Mouse (Mus musculus): ENCODE data around the gene Wfs1. TPM values are rescaled to one million over a fixed set of nuclear protein-coding genes. Genes with fewer than 3 reads are reported as not detected.

Wfs1 gene
- polyA plus RNA-seq (2015; fragmentation: Nextera tagmentation; extraction: Ambion mirVana), result 8.5 and 10.1 TPM in 2 replicates

DNA sequence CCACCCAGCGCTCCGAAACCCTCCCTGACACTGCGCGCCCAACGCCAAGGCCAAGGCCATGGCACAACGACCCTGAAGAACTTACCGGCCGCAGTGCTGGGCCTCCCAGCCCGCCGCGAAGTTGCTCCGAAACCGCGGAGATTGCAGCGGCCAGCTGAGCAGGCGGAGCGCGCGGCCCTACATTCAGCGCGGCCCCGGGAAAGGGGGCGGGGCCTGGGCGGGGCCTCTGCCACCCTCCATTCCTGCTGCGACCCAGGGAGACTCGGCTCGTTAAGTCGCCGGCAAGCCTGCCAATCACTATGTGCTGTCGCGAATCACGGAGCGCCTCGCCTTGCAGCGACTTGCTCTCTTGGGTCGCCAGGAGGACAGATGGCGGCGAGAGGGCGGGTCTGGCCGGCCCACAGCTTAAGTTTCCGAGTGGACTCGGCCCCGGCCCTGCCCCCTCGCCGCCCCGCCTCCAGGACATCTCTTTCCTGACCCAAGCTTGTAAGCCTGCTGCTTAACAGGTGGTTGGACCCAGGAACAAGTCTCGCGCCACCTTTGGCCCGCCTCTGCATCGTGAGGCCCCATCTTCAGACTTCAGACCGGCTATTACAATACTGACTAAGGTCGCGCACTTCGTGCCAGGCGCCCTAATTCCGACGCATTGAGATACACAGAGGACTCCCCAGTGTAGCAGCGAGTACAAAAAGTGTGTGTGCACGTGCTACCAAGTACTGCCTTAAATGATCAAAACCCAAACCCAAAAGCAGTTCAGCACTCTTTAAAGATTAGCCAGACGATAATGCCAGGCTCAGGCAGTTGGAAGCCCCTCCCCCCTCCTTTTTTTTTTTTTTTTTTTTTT lies at the start of gene Wfs1:
Gene Wfs1 (minus strand): TSS at position 425 of the 844 bp plus-strand sequence.
- ATAC-seq (ENCODE audit: borderline replicate concordance, extremely low read depth, low FRiP score, low TSS enrichment), result peak; percentile 97
- H3K4me2 ChIP-seq, result peak within 1 kb of the TSS; percentile 94
- peak within 1 kb of the TSS; percentile 53 for H3K27ac ChIP-seq
- H3K27me3 ChIP-seq, result no peaks in the 10 kb centered on the region
- H3K4me3 ChIP-seq, result peak within 1 kb of the TSS; percentile 77
- H3K9ac ChIP-seq, result peak within 1 kb of the TSS; percentile 71
- WGBS, result under 1% methylated on average over 60 of the region's 60 CpGs
- H3K9me3 ChIP-seq, result no peaks in the 10 kb centered on the region
- peaks cover 11% of the 10 kb centered on the region for H3K4me1 ChIP-seq
- H3K36me3 ChIP-seq, result no peaks in the 10 kb centered on the region

DNA sequence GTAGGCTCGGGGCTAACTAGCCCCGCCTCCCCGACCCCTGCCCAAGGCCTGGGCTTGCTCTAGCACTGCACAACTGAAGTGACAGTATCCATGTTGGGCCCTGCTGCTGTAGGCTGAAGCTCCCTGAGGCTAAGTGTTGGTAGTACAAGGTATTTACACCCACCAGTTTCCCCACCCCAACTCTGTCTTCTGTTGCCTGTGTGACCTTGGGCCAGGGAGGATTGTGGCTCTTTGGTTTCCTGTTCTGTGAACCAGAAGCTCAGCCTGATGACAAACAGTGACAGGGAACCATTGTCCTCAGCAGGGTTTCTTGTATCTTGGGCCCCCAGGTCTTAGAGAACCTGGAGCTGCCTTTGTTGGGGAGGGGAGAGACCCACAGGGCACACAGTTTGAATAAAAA lies 47.9 kb upstream of the Wfs1 start:
- no peak overlapping the region for H3K4me2 ChIP-seq
- 56% methylated on average over 3 of the region's 3 CpGs for WGBS
- no peaks in the 10 kb centered on the region for H3K9me3 ChIP-seq
- no peaks in the 10 kb centered on the region for H3K4me1 ChIP-seq
- H3K27me3 ChIP-seq, result peaks cover 12% of the 10 kb centered on the region; the same call in 1 of the 2 replicates
- no peak overlapping the region for H3K27ac ChIP-seq
- no peak for ATAC-seq (ENCODE audit: borderline replicate concordance, extremely low read depth, low FRiP score, low TSS enrichment)
- H3K9ac ChIP-seq, result no peak overlapping the region
- H3K36me3 ChIP-seq, result no peaks in the 10 kb centered on the region
- no peak overlapping the region for H3K4me3 ChIP-seq

DNA sequence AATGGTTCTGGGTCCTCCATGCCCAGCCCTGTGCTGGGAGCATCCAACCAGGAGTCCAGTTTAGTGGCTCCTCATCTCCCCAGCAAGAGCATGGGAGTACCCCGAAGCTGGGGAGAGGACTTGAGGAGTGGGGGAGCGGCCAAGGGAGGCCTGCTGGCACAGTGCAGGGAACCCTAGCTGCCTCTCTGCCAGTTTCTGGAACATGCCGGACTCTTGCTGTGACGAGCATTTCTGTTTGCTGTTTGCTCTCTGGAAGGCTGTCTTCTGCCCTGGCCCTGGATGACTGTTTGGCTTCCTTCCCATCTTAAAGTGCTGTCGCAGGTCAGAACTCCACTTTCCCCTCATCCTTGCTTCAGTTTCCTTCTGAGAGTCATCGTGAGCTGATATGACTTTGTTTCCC lies 46.9 kb upstream of the Wfs1 start:
- no peaks in the 10 kb centered on the region for H3K4me1 ChIP-seq
- H3K4me3 ChIP-seq, result no peak overlapping the region
- 66% methylated on average over 6 of the region's 6 CpGs for WGBS
- H3K9me3 ChIP-seq, result no peaks in the 10 kb centered on the region
- no peak overlapping the region for H3K9ac ChIP-seq
- no peaks in the 10 kb centered on the region for H3K36me3 ChIP-seq
- peaks cover 17% of the 10 kb centered on the region for H3K27me3 ChIP-seq
- no peak overlapping the region for H3K27ac ChIP-seq
- ATAC-seq (ENCODE audit: borderline replicate concordance, extremely low read depth, low FRiP score, low TSS enrichment), result no peak
- H3K4me2 ChIP-seq, result no peak overlapping the region

DNA sequence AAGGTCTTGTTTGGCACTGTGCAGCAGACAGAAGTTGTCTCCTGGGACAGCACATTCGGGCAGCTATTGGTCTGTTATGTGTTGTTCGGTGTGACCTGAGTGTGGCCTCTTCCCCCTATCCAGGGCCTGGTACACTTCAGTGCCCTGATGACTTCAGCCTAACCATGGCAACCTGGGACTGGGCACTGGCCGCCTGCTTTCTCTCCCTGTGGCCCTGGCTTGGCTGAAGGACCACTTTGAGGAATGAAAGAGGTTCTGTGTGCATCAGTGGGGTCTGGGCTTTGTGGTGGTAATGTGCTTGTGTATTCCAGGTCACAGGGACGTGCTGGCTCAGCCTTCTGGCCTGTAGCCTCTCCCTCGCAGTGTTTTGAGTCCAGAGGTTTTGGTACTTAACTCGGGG lies 46.2 kb upstream of the Wfs1 start:
- no peak for ATAC-seq (ENCODE audit: borderline replicate concordance, extremely low read depth, low FRiP score, low TSS enrichment)

DNA sequence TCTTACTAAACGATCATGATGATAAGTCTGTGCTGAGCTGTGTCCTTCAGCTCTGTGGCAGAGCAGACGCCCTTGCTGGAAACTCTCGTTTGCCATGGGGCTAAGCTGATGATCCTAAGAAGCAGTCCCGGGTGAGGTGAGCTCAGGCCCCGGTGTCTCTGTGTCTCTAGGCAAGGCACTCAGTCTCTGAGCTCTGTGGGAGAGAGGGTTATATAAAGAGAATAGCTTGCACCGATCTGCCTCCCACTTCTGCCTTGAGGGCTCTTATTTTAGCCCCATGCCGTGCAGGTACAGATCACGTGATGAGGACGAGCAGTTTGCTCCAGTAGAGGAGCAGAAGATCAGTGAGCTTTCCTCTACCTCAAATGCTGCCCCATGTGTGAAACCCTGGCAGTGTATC lies 41.7 kb upstream of the Wfs1 start:
- Histone ChIP-seq H3K27me3 (peaks cover 55% of the 10 kb centered on the region), H3K27ac (no peak overlapping the region), H3K4me2 (no peak overlapping the region), H3K4me3 (no peak overlapping the region), H3K4me1 (peaks cover 8% of the 10 kb centered on the region), H3K9ac (no peak overlapping the region), H3K36me3 (no peaks in the 10 kb centered on the region), H3K9me3 (no peaks in the 10 kb centered on the region)
- WGBS, result 46% methylated on average over 9 of the region's 9 CpGs
- ATAC-seq (ENCODE audit: borderline replicate concordance, extremely low read depth, low FRiP score, low TSS enrichment), result no peak

More for the DNA sequence above, 46.2 kb upstream of the Wfs1 start:
- H3K27ac ChIP-seq, result no peak overlapping the region
- H3K9me3 ChIP-seq, result no peaks in the 10 kb centered on the region
- peaks cover 21% of the 10 kb centered on the region for H3K27me3 ChIP-seq
- H3K4me1 ChIP-seq, result no peaks in the 10 kb centered on the region
- 69% methylated on average over 6 of the region's 6 CpGs for WGBS
- no peak overlapping the region for H3K4me2 ChIP-seq
- no peak overlapping the region for H3K9ac ChIP-seq
- H3K36me3 ChIP-seq, result no peaks in the 10 kb centered on the region
- H3K4me3 ChIP-seq, result no peak overlapping the region

DNA sequence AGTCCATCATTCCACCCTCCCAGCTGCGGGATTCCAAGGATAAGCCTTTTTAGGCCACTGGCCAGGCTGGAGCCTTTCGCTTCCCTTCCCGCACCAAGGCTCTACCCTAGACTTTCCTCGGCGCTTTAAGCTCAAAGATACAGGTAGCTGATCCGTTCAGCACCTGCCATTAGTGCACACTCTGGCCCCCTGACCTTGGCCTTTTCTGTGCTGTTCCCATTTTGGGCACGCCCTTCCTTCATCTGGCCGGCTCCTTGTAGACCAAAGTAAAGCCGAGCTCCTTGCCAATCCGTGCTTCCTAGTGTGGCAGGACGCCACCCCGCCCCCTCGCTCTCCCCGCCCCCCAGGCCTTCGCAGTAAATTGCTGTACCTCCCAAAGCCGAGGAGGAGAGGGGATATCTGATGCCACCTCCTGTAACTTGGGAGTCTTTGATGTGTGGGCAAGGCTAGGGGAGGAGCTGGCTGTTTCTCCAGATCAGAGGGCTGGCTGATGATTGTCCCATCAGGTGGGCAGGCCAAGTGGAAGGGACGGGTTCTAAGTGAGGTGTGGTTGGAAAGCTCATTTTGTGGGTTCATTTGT lies 40.4 kb upstream of the Wfs1 start:
- 2% methylated on average over 17 of the region's 17 CpGs for WGBS
- no peaks in the 10 kb centered on the region for H3K36me3 ChIP-seq
- H3K4me3 ChIP-seq, result peak overlapping the region; percentile 53
- no peak for ATAC-seq (ENCODE audit: borderline replicate concordance, extremely low read depth, low FRiP score, low TSS enrichment)
- no peak overlapping the region for H3K9ac ChIP-seq
- H3K4me2 ChIP-seq, result peak overlapping the region; percentile 98
- no peak overlapping the region for H3K27ac ChIP-seq
- H3K27me3 ChIP-seq, result peaks cover 58% of the 10 kb centered on the region
- no peaks in the 10 kb centered on the region for H3K9me3 ChIP-seq
- peaks cover 8% of the 10 kb centered on the region for H3K4me1 ChIP-seq

DNA sequence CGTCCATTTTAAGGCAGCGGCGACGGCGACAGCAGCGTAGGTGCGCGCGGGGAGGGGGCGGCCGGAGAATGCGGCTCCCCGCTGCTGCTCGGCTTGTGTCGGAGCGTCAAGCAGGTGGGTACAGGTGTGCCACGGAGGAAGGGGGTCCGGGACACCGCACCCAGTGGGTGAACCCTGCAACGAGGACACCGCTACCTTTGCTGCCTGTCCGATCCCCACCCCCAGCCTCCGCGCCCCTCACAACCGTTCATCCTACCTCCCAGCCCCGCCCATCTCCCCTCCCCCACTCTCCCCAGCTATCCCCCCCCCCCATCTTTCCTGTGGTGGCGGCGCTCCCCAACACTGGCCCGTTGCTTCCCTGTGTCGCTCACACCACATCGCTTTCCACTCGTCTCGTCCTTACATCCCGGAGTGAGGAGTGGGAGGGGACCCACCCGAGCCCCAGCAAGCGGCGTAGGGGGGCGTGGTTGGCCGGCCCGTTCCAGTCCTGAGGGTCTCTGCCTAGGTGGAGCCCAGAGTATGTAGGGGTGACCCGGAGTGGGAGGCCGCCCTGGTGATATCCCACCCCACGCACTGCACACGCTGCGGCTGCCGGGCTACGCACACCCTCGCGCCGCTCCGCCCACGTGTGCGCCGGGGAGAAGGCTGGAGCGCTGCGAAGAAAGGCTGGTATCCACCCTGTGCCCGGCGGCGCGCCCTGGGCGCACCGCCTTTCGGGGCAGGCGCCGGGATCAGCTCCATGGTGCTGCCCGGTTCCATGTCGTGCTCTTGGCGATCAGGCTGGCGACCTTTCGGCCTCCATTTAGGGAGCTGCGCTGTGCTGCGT lies 39.7 kb upstream of the Wfs1 start:
- H3K4me1 ChIP-seq, result peaks cover 8% of the 10 kb centered on the region
- H3K9me3 ChIP-seq, result no peaks in the 10 kb centered on the region
- 1% methylated on average over 71 of the region's 72 CpGs for WGBS
- peaks cover 61% of the 10 kb centered on the region for H3K27me3 ChIP-seq
- H3K4me3 ChIP-seq, result peak overlapping the region; percentile 53
- ATAC-seq (ENCODE audit: borderline replicate concordance, extremely low read depth, low FRiP score, low TSS enrichment), result peak; percentile 60; the same call in 1 of the 2 replicates
- no peaks in the 10 kb centered on the region for H3K36me3 ChIP-seq
- 0 out of 2 replicates have a peak overlapping the region, but pooled peaks have one; percentile 10 for H3K9ac ChIP-seq
- no peak overlapping the region for H3K27ac ChIP-seq
- H3K4me2 ChIP-seq, result peak overlapping the region; percentile 98

DNA sequence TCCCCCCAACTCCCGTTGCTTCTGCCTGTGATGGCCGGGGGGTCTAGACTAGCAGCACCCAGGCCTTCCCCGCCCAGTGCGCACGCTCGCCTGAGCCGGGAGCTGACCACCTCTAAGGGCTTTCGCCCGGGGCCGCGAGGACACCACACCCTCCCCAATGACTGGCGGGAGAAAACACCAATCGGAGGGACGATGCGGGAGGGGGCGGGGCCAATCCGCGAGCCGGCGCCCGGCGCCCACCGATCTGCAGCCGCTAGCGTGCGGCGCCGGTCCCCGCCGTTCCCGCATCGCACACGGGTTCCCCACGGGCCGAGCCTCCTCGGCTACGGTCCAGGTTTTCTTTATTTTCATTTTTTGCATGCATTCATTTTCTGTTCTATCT lies 39.1 kb upstream of the Wfs1 start:
- WGBS, result under 1% methylated on average over 37 of the region's 37 CpGs
- peak overlapping the region; percentile 53 for H3K4me3 ChIP-seq
- peak; percentile 78; the same call in 1 of the 2 replicates for ATAC-seq (ENCODE audit: borderline replicate concordance, extremely low read depth, low FRiP score, low TSS enrichment)

DNA sequence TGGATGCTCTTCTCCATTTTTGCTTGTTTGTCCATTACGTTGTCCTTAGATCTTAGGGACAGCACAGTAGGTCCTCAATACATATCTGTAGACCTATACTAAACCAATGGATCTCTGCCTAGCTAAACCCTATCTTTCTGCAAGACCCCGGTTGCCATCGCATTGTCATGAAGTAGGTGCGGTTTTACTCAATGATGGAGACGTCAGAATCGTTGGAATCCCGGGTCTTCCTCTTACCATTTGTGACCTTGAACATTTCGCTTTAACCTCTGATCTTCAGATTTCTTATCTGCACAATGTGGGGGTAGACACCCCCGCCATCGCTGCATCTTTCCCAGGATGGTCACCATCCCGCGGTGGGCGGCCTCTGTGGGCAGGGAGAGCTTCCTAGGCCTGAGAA lies 38.7 kb upstream of the Wfs1 start:
- H3K4me2 ChIP-seq, result peak overlapping the region; percentile 98
- no peaks in the 10 kb centered on the region for H3K9me3 ChIP-seq
- H3K4me1 ChIP-seq, result peaks cover 8% of the 10 kb centered on the region
- H3K9ac ChIP-seq, result no peak overlapping the region
- H3K4me3 ChIP-seq, result peak overlapping the region; percentile 53
- H3K36me3 ChIP-seq, result no peaks in the 10 kb centered on the region
- no peak for ATAC-seq (ENCODE audit: borderline replicate concordance, extremely low read depth, low FRiP score, low TSS enrichment)
- 13% methylated on average over 13 of the region's 13 CpGs for WGBS
- peaks cover 60% of the 10 kb centered on the region for H3K27me3 ChIP-seq
- no peak overlapping the region for H3K27ac ChIP-seq

More for the DNA sequence above, 39.1 kb upstream of the Wfs1 start:
- Histone ChIP-seq H3K4me1 (peaks cover 8% of the 10 kb centered on the region), H3K27ac (no peak overlapping the region), H3K27me3 (peaks cover 61% of the 10 kb centered on the region), H3K4me2 (peak overlapping the region; percentile 98), H3K9ac (0 out of 2 replicates have a peak overlapping the region, but pooled peaks have one; percentile 10), H3K36me3 (no peaks in the 10 kb centered on the region), H3K9me3 (no peaks in the 10 kb centered on the region)

DNA sequence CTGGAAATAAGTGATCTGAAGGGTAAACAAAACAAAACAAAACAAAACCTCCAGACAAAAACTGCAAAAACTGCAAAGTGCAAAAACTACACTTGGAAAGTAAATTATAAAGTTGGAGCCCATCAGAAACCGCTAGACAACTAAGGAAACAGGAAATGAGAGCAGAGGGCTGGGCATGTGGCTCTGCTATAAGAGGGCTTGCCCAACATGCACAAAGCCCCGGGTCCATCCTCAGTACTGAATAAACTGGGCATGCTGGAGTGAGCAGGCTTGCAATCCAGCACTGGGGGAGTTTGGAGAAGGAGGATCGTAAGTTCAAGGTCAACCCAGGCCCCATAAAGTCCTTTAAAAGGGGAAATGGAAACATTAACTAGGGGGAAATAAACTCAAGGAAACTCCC lies 28.2 kb upstream of the Wfs1 start:
- Histone ChIP-seq H3K4me3 (no peak overlapping the region), H3K4me1 (no peaks in the 10 kb centered on the region), H3K27me3 (no peaks in the 10 kb centered on the region; the same call in 1 of the 2 replicates), H3K9me3 (no peaks in the 10 kb centered on the region), H3K9ac (no peak overlapping the region), H3K4me2 (no peak overlapping the region), H3K36me3 (no peaks in the 10 kb centered on the region), H3K27ac (no peak overlapping the region)
- no peak for ATAC-seq (ENCODE audit: borderline replicate concordance, extremely low read depth, low FRiP score, low TSS enrichment)
- 63% methylated on average over 3 of the region's 3 CpGs for WGBS

DNA sequence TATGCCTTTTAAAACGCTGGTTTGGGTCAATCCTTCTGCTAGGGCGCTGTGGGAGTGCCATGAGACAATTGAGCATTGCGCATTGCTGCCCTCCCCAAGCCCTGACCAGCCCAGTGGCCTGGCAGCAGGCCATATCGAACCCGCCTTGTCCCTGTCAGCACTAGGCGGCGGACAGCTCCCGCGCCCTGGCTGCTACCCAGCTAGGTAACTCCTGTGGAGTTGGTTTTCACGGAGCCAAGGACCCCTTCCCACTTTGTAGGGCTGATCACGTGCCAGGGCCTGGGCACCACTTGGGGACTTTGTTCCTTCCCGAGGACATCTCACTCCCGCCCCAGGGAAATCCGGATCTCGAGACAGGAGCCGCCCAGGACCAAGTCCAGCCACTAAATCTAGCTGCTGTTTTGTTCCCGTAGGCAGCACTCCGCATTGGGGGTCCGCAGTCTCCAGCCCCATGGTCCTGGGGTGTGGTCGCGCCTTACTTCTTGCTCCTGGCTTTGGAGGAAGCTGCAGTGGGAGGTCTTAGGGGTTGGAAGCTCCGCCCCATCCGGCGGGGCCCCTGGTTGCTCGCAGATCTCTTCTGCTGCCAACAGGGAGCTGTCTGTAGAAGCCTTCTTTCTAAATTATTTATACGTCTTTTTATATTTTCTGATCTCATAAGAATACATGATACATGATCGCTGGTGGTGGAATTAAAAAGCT lies 26.8 kb upstream of the Wfs1 start:
- Histone ChIP-seq H3K9me3 (no peaks in the 10 kb centered on the region), H3K27ac (no peak overlapping the region), H3K4me2 (no peak overlapping the region), H3K27me3 (no peaks in the 10 kb centered on the region), H3K4me1 (no peaks in the 10 kb centered on the region), H3K9ac (no peak overlapping the region), H3K4me3 (no peak overlapping the region), H3K36me3 (no peaks in the 10 kb centered on the region)
- ATAC-seq (ENCODE audit: borderline replicate concordance, extremely low read depth, low FRiP score, low TSS enrichment), result no peak
- 8% methylated on average over 27 of the region's 27 CpGs for WGBS
